Mouse (Mus musculus) heart, embryonic 15.5 days (tissue): ENCODE measurements at regions not wholly inside any gene's neighbourhood (a gene's known extent, or its start where the extent isn't known, plus 50 kb on each side); places are given as distances from the start of the nearest gene placed in this dataset.

Source experiments
- ATAC-seq: fragments of 200-750 bp; cut with Nextera tagmentation; replicated peaks from 2 replicates; pipeline ENCODE4 v1.8.0; 2017; ENCODE audit warnings: low read depth, moderate TSS enrichment; ENCODE audit not compliant: insufficient number of reproducible peaks, insufficient read depth, low FRiP score
- H3K27ac ChIP-seq: fragments of 300-500 bp; sonication (generic); 2 replicates; pipeline ENCODE4 v1.5.1; 2015; ENCODE audit warnings: mild to moderate bottlenecking, inconsistent platforms
- H3K27me3 ChIP-seq: fragments of 300-500 bp; sonication (generic); 2 replicates; pipeline ENCODE4 v1.6.1; 2015; ENCODE audit warnings: inconsistent platforms
- H3K36me3 ChIP-seq: fragments of 300-500 bp; sonication (generic); 2 replicates; pipeline ENCODE4 v1.6.1; 2015; ENCODE audit warnings: mild to moderate bottlenecking, inconsistent platforms
- H3K4me1 ChIP-seq: fragments of 300-500 bp; sonication (generic); replicated peaks from 2 replicates; pipeline ENCODE4 v1.6.1; 2015; ENCODE audit warnings: inconsistent platforms
- H3K4me2 ChIP-seq: fragments of 300-500 bp; sonication (generic); 2 replicates; pipeline ENCODE4 v1.6.1; 2015; ENCODE audit warnings: inconsistent platforms, mild to moderate bottlenecking, moderate library complexity
- H3K4me3 ChIP-seq: fragments of 300-500 bp; sonication (generic); 2 replicates; pipeline ENCODE4 v1.5.1; 2015; ENCODE audit warnings: mild to moderate bottlenecking, inconsistent platforms
- H3K9ac ChIP-seq: fragments of 300-500 bp; sonication (generic); 2 replicates; pipeline ENCODE4 v1.6.1; 2015; ENCODE audit warnings: mild to moderate bottlenecking, inconsistent platforms
- H3K9me3 ChIP-seq: fragments of 300-500 bp; sonication (generic); replicated peaks from 2 replicates; pipeline ENCODE4 v1.6.1; 2016; ENCODE audit warnings: inconsistent platforms
- WGBS: fragments of 180-500 bp; shearing (Covaris S2); methylation state at CpG from one replicate; pipeline ENCODE4 v1.1.7; 2015; ENCODE audit warnings: mixed read lengths; 5-methylcytosine and 5-hydroxymethylcytosine counted together

DNA sequence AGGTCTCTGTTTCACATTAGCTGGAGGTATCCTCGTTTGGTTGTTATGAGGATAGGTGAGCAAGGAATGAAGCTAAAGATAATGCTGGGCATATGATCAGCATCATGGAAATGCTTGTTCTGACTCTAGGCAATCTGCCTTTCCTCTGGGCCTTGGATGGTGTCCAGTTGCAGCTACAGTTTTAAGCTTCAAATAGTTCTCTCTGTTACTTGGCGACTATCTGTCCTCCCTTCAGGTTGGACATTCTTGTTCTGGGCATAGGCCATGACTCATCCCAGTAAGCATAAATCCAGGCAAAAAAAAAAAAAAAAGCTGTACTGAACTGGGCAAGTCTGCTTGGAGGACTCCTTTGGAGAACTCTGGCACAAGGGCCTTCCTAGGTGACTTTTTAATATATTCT, 776.9 kb downstream of the Kcnma1 start:
- Histone ChIP-seq H3K9ac (no peak overlapping the region), H3K27me3 (no peaks in the 10 kb centered on the region), H3K4me1 (peaks cover 11% of the 10 kb centered on the region), H3K36me3 (no peaks in the 10 kb centered on the region), H3K9me3 (no peaks in the 10 kb centered on the region), H3K4me2 (no peak overlapping the region), H3K4me3 (no peak overlapping the region), H3K27ac (peak overlapping the region; percentile 68)
- WGBS, result 22% methylated on average over 2 of the region's 2 CpGs
- ATAC-seq, result peak; percentile 75

DNA sequence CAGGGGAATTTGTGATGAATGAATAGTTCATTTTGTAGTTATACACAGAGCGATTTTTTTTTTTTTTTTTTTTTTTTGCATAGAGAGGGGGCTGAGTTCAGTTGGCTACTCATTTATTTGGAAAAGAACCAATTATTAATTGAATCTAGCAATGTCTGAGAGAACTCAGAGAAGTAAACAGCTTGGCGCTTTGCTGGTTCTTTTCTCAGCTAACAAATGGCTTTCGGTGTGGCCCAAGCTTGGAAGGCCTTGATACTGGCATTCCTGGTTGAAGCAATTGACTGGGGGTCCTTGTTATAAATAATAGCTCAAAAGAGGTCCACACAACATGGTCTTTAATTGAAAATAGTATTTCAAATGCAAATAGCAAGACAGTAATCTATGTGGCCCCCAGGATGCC, 815.6 kb downstream of the Kcnma1 start:
- H3K36me3 ChIP-seq, result no peaks in the 10 kb centered on the region
- no peak overlapping the region for H3K4me3 ChIP-seq
- 68% methylated on average over 3 of the region's 3 CpGs for WGBS
- H3K27ac ChIP-seq, result no peak overlapping the region
- no peaks in the 10 kb centered on the region for H3K27me3 ChIP-seq
- H3K4me1 ChIP-seq, result no peaks in the 10 kb centered on the region
- no peaks in the 10 kb centered on the region for H3K9me3 ChIP-seq
- H3K9ac ChIP-seq, result no peak overlapping the region
- no peak overlapping the region for H3K4me2 ChIP-seq
- ATAC-seq, result no peak

DNA sequence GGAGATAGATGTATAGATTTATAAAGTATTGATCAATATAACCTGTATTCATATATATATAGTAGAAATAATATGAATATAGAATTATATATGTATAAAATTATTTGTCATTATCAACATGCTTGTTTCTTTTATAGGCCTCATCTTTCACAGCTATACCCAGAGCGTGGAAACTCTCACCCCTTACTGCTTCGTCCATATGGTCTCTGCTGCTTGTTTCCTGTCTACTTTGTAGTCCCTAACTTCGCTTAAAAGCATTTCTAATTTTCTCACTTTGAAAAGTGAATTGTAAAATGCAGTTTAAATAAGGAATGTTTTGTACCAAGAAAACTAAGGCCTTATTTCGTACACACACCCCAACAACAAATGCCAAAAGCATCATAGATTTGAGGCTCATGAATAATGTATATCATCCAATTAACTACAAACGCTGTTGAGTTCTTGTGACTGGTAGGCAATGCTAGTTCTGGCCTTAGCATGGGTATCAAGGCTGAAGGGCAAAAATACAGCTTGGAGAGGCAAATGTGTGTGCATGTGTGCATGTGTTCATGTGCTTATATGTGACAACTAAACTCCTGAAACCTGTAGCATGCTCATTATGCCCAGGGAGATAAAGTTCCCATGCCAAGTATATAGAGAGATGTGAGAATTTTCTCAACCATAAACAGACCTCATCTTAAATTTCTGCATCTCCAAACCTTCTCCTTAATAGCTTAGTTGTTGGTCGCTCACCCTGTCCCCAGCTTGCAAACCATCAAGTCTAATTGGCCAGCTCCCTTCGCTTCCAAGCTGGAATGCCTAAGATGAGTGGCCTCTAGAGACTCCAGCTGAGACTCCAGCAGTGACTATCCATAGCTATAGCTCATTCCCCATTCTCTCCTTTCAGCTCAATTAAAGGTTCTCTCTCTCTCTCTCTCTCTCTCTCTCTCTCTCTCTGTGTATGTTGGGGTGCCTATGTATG, 819.4 kb downstream of the Kcnma1 start:
- Histone ChIP-seq H3K9me3 (no peaks in the 10 kb centered on the region), H3K4me1 (no peaks in the 10 kb centered on the region), H3K4me3 (no peak overlapping the region), H3K27me3 (no peaks in the 10 kb centered on the region), H3K4me2 (no peak overlapping the region), H3K9ac (no peak overlapping the region), H3K36me3 (no peaks in the 10 kb centered on the region), H3K27ac (no peak overlapping the region)
- ATAC-seq, result no peak
- WGBS, result 77% methylated on average over 7 of the region's 7 CpGs

DNA sequence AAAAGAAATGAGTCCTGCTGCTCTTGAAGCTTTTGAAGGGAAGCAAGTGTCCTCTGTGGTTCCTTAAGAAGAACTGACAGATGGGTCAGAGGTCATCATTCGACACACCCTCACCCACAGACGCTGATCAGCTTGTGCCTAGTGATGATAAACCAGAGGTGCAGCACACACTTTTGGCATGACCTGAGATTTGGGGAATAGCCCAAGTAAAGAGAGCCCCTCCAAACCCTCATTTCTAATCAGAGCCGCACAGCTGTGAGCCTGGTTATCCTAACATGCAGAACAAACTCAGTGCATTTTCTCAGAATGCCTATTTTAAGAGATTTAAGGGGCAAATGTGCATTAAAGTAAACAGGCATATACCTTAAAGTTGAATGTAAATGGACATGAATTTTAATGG, 821.7 kb downstream of the Kcnma1 start:
- Histone ChIP-seq H3K9ac (no peak overlapping the region), H3K4me1 (no peaks in the 10 kb centered on the region), H3K4me2 (no peak overlapping the region), H3K4me3 (no peak overlapping the region), H3K27me3 (no peaks in the 10 kb centered on the region), H3K36me3 (no peaks in the 10 kb centered on the region), H3K27ac (no peak overlapping the region), H3K9me3 (no peaks in the 10 kb centered on the region)
- ATAC-seq, result no peak
- WGBS, result 57% methylated on average over 3 of the region's 3 CpGs

DNA sequence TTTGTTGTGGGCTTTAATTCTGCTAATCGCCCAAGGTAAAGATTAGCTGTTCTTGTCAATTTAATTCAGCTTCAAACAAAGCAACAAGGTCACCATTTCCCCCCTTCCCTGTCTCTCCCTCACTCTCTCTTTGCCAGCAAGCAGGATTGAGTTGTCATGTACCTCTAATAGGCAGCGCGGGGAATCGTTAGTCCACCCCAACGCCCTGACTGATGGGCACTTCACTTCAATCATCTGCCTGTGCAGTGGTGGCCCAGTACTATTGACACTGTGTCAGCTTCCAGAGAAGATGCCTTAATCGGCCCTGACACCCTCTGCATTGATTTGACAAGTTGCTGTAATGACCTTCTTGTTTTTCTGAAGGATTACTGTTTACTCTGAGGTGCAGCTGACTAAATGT, 828.9 kb downstream of the Kcnma1 start:
- no peak overlapping the region for H3K4me3 ChIP-seq
- H3K9me3 ChIP-seq, result no peaks in the 10 kb centered on the region
- H3K36me3 ChIP-seq, result no peaks in the 10 kb centered on the region
- no peak overlapping the region for H3K27ac ChIP-seq
- H3K9ac ChIP-seq, result no peak overlapping the region
- ATAC-seq, result no peak
- no peaks in the 10 kb centered on the region for H3K4me1 ChIP-seq
- H3K27me3 ChIP-seq, result no peaks in the 10 kb centered on the region
- H3K4me2 ChIP-seq, result no peak overlapping the region
- 46% methylated on average over 6 of the region's 6 CpGs for WGBS

DNA sequence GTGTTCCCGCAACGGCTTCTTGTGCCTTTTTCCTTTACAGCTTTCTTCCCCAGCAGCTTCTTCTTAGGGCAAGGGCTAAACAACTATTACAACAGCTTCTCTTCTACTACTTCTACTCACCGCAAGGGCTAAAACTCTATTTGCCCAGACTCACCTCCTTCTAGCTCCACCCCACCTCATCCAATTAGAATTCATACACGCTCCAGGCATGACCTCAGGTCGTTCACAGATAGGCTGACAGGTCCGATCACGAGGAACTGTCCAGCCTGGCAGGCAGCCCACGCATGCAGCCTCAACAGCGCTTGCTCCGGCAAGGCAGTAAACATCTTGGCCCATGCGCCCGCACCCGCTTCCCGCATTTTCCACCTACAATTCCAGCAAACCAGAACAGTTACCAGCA, 844.9 kb downstream of the Kcnma1 start:
- Histone ChIP-seq H3K9ac (no peak overlapping the region), H3K4me1 (no peaks in the 10 kb centered on the region), H3K9me3 (no peaks in the 10 kb centered on the region), H3K27me3 (no peaks in the 10 kb centered on the region), H3K4me2 (no peak overlapping the region), H3K36me3 (no peaks in the 10 kb centered on the region), H3K4me3 (no peak overlapping the region), H3K27ac (no peak overlapping the region)
- WGBS, result 72% methylated on average over 14 of the region's 14 CpGs
- no peak for ATAC-seq

DNA sequence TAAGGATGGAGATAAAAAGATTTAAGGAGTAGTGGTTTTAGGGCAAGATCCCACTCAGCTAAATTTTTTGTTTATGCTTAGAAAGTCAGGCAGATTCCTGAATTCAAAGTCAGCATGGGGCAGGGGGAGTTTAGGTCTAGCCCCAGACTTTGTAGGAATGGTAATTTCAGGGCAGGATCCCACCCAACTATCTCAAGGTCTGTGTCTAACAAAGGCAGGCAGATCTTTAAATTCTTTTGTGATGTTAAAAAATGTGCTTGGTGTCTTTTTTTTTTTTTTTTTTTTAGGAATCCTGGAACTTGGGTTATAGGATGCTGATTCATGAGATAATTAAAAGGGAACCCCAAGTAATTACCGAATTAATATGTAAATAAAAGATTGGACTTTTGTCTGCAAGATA, 853.7 kb downstream of the Kcnma1 start:
- no peak for ATAC-seq
- Histone ChIP-seq H3K4me1 (no peaks in the 10 kb centered on the region), H3K27ac (no peak overlapping the region), H3K4me3 (no peak overlapping the region), H3K4me2 (no peak overlapping the region), H3K27me3 (no peaks in the 10 kb centered on the region), H3K9me3 (no peaks in the 10 kb centered on the region), H3K9ac (no peak overlapping the region), H3K36me3 (no peaks in the 10 kb centered on the region)
- WGBS, result 32% methylated on average over 1 of the region's 1 CpGs

DNA sequence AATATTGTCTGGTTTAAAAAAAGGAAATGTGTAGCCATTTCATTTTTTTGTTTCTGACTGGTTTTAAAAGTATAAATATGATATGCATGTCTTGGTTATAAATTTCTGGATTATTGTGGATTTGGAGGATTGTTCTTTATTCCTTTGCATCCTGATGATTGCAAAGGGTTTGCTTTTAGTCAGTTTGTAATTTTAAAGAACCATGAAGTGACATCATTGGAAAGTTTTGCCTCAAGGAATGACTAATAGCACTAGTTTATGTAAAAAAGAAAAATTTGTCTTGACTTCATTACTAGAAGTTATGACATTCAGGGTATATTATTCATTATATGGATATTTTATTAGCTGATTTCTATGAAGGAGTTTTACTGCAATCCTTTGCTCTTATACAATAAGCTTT, 863.9 kb downstream of the Kcnma1 start:
- no peak overlapping the region for H3K27ac ChIP-seq
- H3K27me3 ChIP-seq, result no peaks in the 10 kb centered on the region
- no peaks in the 10 kb centered on the region for H3K36me3 ChIP-seq
- no peaks in the 10 kb centered on the region for H3K4me1 ChIP-seq
- H3K9ac ChIP-seq, result no peak overlapping the region
- H3K9me3 ChIP-seq, result no peaks in the 10 kb centered on the region
- ATAC-seq, result no peak
- H3K4me2 ChIP-seq, result no peak overlapping the region
- no peak overlapping the region for H3K4me3 ChIP-seq

DNA sequence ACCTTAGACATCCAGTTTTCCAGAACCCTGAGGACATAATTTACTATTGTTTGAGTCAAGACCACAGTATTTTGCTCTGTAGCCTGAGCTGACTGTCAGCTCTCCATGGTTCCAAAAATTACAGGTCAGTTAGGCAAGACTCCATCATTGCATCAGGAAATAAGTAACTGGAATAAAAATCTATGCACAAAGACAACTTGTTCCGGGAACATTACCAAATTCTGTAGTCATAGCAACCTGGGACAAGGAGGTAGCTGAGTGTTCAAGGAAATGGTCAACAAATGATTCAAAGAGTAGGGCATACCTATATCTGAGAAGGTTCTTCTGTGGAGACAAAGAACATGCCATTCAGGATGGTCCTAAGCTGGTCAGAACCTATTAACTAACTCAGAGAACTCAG, 867.3 kb downstream of the Kcnma1 start:
- H3K9ac ChIP-seq, result no peak overlapping the region
- no peaks in the 10 kb centered on the region for H3K4me1 ChIP-seq
- ATAC-seq, result no peak
- no peaks in the 10 kb centered on the region for H3K36me3 ChIP-seq
- no peak overlapping the region for H3K4me2 ChIP-seq
- H3K9me3 ChIP-seq, result no peaks in the 10 kb centered on the region
- H3K27ac ChIP-seq, result no peak overlapping the region
- H3K4me3 ChIP-seq, result no peak overlapping the region
- H3K27me3 ChIP-seq, result no peaks in the 10 kb centered on the region
- 84% methylated on average over 1 of the region's 1 CpGs for WGBS

DNA sequence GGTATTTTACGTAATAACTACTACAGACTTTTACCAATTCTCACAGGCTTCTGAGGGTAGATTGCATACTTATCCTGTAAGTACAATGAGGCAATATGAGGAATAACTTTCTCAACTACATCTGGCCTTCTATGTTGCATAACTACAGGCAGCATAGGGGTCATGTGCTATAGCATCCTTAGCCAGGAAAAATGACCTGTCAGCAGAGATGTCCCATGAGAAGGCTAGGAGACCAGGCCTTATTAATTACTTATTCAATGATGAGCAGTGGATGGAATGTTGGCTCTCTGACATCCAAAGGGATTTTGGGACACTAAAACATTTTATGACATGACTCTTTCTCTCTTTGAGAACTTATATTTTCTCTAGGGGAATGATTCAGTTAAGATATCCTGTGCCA, 873.9 kb downstream of the Kcnma1 start:
- Histone ChIP-seq H3K27ac (no peak overlapping the region), H3K4me2 (no peak overlapping the region), H3K27me3 (no peaks in the 10 kb centered on the region), H3K4me3 (no peak overlapping the region), H3K36me3 (no peaks in the 10 kb centered on the region), H3K9ac (no peak overlapping the region), H3K4me1 (no peaks in the 10 kb centered on the region), H3K9me3 (no peaks in the 10 kb centered on the region)
- no peak for ATAC-seq
- 86% methylated on average over 1 of the region's 1 CpGs for WGBS

DNA sequence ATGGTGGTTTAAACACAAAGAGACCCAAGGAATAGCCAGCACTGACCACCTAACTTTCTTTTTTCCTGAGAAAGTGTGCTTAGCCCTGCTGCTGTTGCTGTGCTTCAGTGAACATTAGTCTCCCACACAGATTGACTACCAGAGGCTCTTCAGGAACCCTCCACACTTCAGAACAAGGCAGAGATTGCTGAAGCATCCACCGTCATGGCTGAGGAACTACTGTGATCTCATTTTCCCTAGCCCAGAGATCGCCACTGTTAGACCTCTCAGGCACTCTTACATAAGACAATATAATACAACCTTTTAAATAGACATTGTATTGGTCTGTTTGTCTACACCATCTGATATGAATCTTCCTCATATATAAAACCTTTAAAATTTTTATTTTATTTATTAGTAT, 879.6 kb downstream of the Kcnma1 start:
- Histone ChIP-seq H3K27ac (no peak overlapping the region), H3K4me1 (no peaks in the 10 kb centered on the region), H3K9ac (no peak overlapping the region), H3K9me3 (no peaks in the 10 kb centered on the region), H3K27me3 (no peaks in the 10 kb centered on the region), H3K4me2 (no peak overlapping the region), H3K36me3 (no peaks in the 10 kb centered on the region), H3K4me3 (no peak overlapping the region)
- 88% methylated on average over 2 of the region's 2 CpGs for WGBS
- ATAC-seq, result no peak
